Comparison of ENCODE assay signal across 9 mouse cellular contexts in genomic region chr5:135672980-135673379, GRCm38 (mm10). TPM values are rescaled to one million over a fixed set of nuclear protein-coding genes. Genes with fewer than 3 reads are reported as not detected.
A peak's percentile ranks its signal among the peaks of the same experiment; 100 is the strongest.
DNase-seq lines count a peak whose midpoint lies in the region; ATAC-seq and TF ChIP-seq lines count a peak whose summit lies in the region.
"Had no signal": no experiment of that assay in that cellular context is flagged by ENCODE, and none has a peak within 500 bp of the region (broad histone marks: within the 10 kb centered on the region; RNA-seq: fewer than 3 reads in every experiment).

No protein-coding gene starts in this region.

- no peaks in the 10 kb centered on the region for H3K9me3 ChIP-seq in heart, embryonic 12.5 days (replicated peaks)
- H3K9me3 ChIP-seq in kidney, embryonic 15.5 days (replicated peaks), result no peaks in the 10 kb centered on the region

- no peak for TF ChIP-seq EP300 in heart, adult 2 months (IDR thresholded peaks at IDR 0.05; ENCODE audit: insufficient read depth, low read depth, low read length)

- H3K4me2 ChIP-seq in heart, embryonic 12.5 days, result no peak overlapping the region
- H3K4me2 ChIP-seq in kidney, embryonic 15.5 days, result no peak overlapping the region

- TF ChIP-seq POLR2A in heart, adult 2 months (IDR thresholded peaks at IDR 0.05; ENCODE audit: insufficient read depth, low read depth, low read length), result 0 out of 2 replicates have a peak, but pooled peaks have one; percentile 32

- H3K27me3 ChIP-seq in heart, adult 2 months (ENCODE audit: control insufficient read depth, insufficient read depth, low read length), result no peaks in the 10 kb centered on the region
- H3K27me3 ChIP-seq in heart, embryonic 12.5 days (replicated peaks), result peaks cover 14% of the 10 kb centered on the region
- H3K27me3 ChIP-seq in kidney, embryonic 15.5 days, result no peaks in the 10 kb centered on the region

- DNase-seq in heart, adult 2 months, result peak; percentile 74 to 80
- peak; percentile 64 for DNase-seq in testis, postnatal 10 days (ENCODE audit: low spot score)
- no peak for DNase-seq in testis, postnatal 14 days (ENCODE audit: low spot score)
- no peak for DNase-seq in thymus, postnatal 4 days
- DNase-seq in cerebellum, postnatal 10 days, result no peak
- DNase-seq in layer of hippocampus, postnatal 36 days, result no peak

- H3K27ac ChIP-seq in heart, adult 2 months, result no peak overlapping the region
- H3K27ac ChIP-seq in heart, embryonic 12.5 days (ENCODE audit: poor library complexity, severe bottlenecking), result no peak overlapping the region
- 0 out of 2 replicates have a peak overlapping the region, but pooled peaks have one; percentile 59 for H3K27ac ChIP-seq in kidney, embryonic 15.5 days
- H3K27ac ChIP-seq: layer of hippocampus, adult 2 months had no signal

- H3K4me1 ChIP-seq in heart, adult 2 months (ENCODE audit: control insufficient read depth, insufficient read depth, low read length), result peaks cover 3% of the 10 kb centered on the region
- H3K4me1 ChIP-seq in heart, embryonic 12.5 days (replicated peaks), result peaks cover 8% of the 10 kb centered on the region
- peaks cover 60% of the 10 kb centered on the region for H3K4me1 ChIP-seq in kidney, embryonic 15.5 days

- WGBS in heart, adult 2 months, result 40% methylated on average over 5 of the region's 5 CpGs
- 48% methylated on average over 5 of the region's 5 CpGs for WGBS in heart, embryonic 12.5 days
- WGBS in kidney, embryonic 15.5 days, result 55% methylated on average over 5 of the region's 5 CpGs

- no peak overlapping the region for H3K9ac ChIP-seq in heart, adult 2 months (ENCODE audit: low read depth, low read length)
- no peak overlapping the region for H3K9ac ChIP-seq in heart, embryonic 12.5 days
- H3K9ac ChIP-seq in kidney, embryonic 15.5 days, result no peak overlapping the region

- intact Hi-C loops in heart, adult 2 months (cut with DNase I), result no loop called here

- ATAC-seq in heart, embryonic 12.5 days (ENCODE audit: insufficient number of reproducible peaks, low FRiP score), result no peak
- ATAC-seq in kidney, embryonic 15.5 days (replicated peaks; ENCODE audit: low FRiP score), result no peak

- TF ChIP-seq CTCF in heart, adult 2 months (IDR thresholded peaks at IDR 0.05), result no peak

- H3K36me3 ChIP-seq in heart, adult 2 months (ENCODE audit: control insufficient read depth, insufficient read depth, low read length), result no peaks in the 10 kb centered on the region
- H3K36me3 ChIP-seq in heart, embryonic 12.5 days, result no peaks in the 10 kb centered on the region
- no peaks in the 10 kb centered on the region for H3K36me3 ChIP-seq in kidney, embryonic 15.5 days

- no peaks in the 10 kb centered on the region for H3K79me2 ChIP-seq in heart, adult 2 months (replicated peaks; ENCODE audit: control insufficient read depth, insufficient read depth, low read length)

- H3K4me3 ChIP-seq in heart, adult 2 months, result no peak overlapping the region
- no peak overlapping the region for H3K4me3 ChIP-seq in heart, embryonic 12.5 days
- no peak overlapping the region for H3K4me3 ChIP-seq in kidney, embryonic 15.5 days (replicated peaks)
- H3K4me3 ChIP-seq: layer of hippocampus, adult 2 months had no signal

RNA-seq across cellular contexts. Expression of gene Por, which starts 3.1 kb away (rescaled TPM):
- 10 to 100 TPM; 63.0 to 77.4 TPM for total RNA-seq in heart, adult 2 months (2021)
- 76.7 and 93.6 TPM in 2 replicates for polyA plus RNA-seq in heart, adult 2 months (2012; rRNA removed)
- polyA plus RNA-seq in heart, embryonic 12.5 days (2016; fragmentation: Nextera tagmentation; extraction: Ambion mirVana), result 50.6 and 54.0 TPM in 2 replicates
- polyA plus RNA-seq in kidney, embryonic 15.5 days (2015; fragmentation: Nextera tagmentation; extraction: Ambion mirVana), result 78.2 and 89.0 TPM in 2 replicates
- 100 to 1,000 TPM; 104 to 105 TPM for total RNA-seq in layer of hippocampus, postnatal 36 days (2021)

RNA-seq across cellular contexts. Expression of gene Rhbdd2, which starts 40.6 kb away (rescaled TPM):
- 10 to 100 TPM; 18.2 to 23.9 TPM for total RNA-seq in heart, adult 2 months (2021)
- polyA plus RNA-seq in heart, adult 2 months (2012; rRNA removed), result 23.0 and 27.6 TPM in 2 replicates
- 39.2 and 45.6 TPM in 2 replicates for polyA plus RNA-seq in heart, embryonic 12.5 days (2016; fragmentation: Nextera tagmentation; extraction: Ambion mirVana)
- polyA plus RNA-seq in kidney, embryonic 15.5 days (2015; fragmentation: Nextera tagmentation; extraction: Ambion mirVana), result 45.9 and 51.9 TPM in 2 replicates
- 10 to 100 TPM; 78.2 to 83.9 TPM for total RNA-seq in layer of hippocampus, postnatal 36 days (2021)

Comparison
In these comparisons a context has a peak if more than half of its experiments do, and no peak if none do; other contexts are left out.
1. DNase-seq: peak in heart, adult 2 months (2 of 2) and testis, postnatal 10 days (single experiment); none in testis, postnatal 14 days (single experiment), thymus, postnatal 4 days (single experiment), cerebellum, postnatal 10 days (0 of 2) and layer of hippocampus, postnatal 36 days (0 of 2).